Mouse (Mus musculus) R1 (cell line): ENCODE data around the gene Ankrd54.
"Not testable (repeated sequence)": the region's sequence is repeated elsewhere in the genome, so short reads cannot be mapped to it uniquely, and the experiment has no call there.

Experiments used
- DNase-seq: peaks from one replicate; pipeline ENCODE4 v3.0.0-alpha.2; 2018; ENCODE audit warnings: low read depth, low spot score

Ankrd54 gene

GRCm38 (mm10) chr15:79018191-79018590 lies 44.5 kb downstream of the Ankrd54 start:
- peak; percentile 37 for DNase-seq

- no peak for DNase-seq
Observed at GRCm38 (mm10) chr15:79013382-79013781, 49.3 kb downstream of the Ankrd54 start.

- no peak for DNase-seq
Observed at GRCm38 (mm10) chr15:79011550-79011949, 51.1 kb downstream of the Ankrd54 start.

GRCm38 (mm10) chr15:79009734-79010133 lies 53.0 kb downstream of the Ankrd54 start:
- no peak for DNase-seq

DNA sequence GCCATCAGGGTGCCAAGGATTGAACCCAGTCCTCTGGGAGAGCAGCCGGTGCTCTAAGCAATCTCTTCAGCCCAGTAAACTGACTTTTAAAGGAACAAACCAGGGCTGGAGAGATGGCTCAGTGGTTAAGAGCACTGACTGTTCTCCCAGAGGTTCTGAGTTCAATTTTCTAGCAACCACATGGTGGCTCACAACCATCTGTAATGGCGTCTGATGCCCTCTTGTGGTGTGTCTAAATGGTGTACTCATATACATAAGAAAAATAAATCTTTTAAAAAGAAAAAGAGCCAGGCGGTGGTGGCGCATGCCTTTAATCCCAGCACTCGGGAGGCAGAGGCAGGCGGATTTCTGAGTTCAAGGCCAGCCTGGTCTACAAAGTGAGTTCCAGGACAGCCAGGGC lies 54.9 kb downstream of the Ankrd54 start:
- DNase-seq: not testable (repeated sequence)

DNA sequence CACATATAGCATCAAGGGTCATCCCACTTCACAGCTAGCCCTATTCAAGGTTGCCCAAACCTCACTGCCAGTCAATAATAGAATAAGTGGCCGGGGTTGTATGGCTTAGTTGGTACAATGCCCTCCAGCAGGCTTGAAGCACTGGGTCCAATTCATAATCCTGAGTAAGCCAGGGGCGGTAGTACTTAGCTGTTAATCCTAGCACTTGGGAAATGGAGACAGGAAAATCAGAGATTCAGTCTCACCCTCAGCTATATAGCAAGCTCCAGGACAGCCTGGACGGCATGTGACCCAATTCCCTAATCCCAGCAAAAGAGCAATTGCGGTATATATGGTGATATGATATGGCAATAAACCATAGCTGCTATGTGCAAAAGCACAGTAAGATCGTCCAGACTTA lies 55.6 kb downstream of the Ankrd54 start:
- DNase-seq: no peak

GRCm38 (mm10) chr15:79006638-79007037 lies 56.1 kb downstream of the Ankrd54 start:
- DNase-seq: peak; percentile 90

DNA sequence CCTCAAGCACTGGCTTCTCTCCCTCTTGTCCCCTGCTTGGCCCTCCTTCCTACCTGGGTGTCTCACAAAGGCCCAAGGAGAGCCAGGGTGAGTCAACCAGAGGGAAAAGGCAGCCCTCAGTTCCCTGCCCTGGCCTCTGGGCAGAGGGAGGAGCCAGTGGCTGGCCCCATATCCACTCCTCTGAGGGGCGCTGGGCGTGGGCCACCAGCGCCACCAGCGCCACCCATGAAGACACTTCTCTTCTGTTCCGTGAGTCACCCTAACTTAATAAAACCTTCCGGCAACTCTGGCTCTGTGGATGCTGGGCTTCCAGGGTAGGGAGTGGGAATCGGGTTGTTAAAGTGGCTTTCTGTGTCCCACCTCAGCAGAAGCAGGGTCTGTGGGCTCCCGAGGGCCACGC lies 57.1 kb downstream of the Ankrd54 start:
- no peak for DNase-seq
